Mouse (Mus musculus): ENCODE results near the gene Tnfrsf14. TPM values are rescaled to one million over a fixed set of nuclear protein-coding genes. Genes with fewer than 3 reads are reported as not detected.
A peak's percentile ranks its signal among the peaks of the same experiment; 100 is the strongest.

Gene Tnfrsf14
- total RNA-seq, 1 experiment = 0.85 TPM

DNA sequence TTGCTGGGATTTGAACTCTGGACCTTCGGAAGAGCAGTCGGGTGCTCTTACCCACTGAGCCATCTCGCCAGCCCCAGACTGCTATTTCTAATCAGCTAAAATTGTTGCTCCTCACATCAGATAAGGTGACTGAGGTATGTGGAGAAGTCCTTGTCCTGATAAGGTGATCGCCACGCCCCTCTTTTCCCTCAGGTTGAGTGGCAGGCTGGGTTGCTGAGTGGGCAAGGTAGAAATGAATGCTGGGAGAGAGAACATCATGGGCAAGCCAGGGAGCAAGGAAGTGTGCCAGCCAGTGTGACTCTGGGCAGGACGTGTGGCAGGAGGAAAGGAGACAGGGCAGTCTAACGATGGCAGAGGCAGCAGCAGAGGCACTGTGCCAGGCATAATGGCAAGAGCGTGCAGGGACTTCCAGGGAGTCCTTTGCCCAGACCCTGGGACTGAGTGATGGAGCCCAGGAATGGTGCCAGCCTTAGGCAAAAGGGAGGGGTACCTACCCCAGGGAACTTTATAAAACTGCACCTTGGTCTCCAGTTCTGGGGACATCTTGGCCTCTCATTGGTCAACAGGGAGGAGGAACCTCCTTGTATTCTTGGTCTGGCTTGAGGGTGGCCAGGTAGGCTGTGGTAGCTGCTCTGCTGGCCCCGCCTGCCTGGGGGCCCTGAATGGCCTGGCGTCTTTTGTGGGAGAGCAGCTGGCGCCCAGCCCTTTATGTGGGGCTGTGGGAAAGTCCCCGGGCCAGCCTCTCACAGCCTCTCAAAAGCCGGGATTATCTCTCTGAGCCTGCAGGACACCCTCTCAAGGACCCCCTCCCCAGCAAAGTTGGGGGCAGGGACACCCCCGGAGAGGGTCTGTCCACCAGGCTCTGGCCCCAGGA lies 19.9 kb upstream of the Tnfrsf14 start:
- no peak overlapping the region for H3K27ac ChIP-seq (ENCODE audit: insufficient read depth, low read depth, low read length, poor library complexity, severe bottlenecking)
- in situ Hi-C loops (cut with MboI; ENCODE audit: low sequenced_read_pairs in 2 of 2, unreplicated experiment in 2 of 2) = no loop called here
- DNase-seq (ENCODE audit: low read depth, low spot score) = no peak
- peaks cover 2 to 15% of the 10 kb centered on the region in 2 experiments; a peak in 2 of 4 replicates for H3K4me1 ChIP-seq (ENCODE audit: control insufficient read depth in 2 of 2, insufficient read depth in 2 of 2, low read length in 2 of 2, poor library complexity in 1 of 2)
- no peak for TF ChIP-seq ZC3H11A (IDR thresholded peaks at IDR 0.05; ENCODE audit: borderline replicate concordance, low read depth, low read length)
- no peak for TF ChIP-seq CHD2 (IDR thresholded peaks at IDR 0.05; ENCODE audit: low read depth, low read length)
- no peak for TF ChIP-seq MAFK (IDR thresholded peaks at IDR 0.05; ENCODE audit: insufficient read depth, low read depth, low read length)
- no peak for TF ChIP-seq HCFC1 (IDR thresholded peaks at IDR 0.05; ENCODE audit: borderline replicate concordance, insufficient read depth, low read length)
- no peak for TF ChIP-seq ZNF384 (IDR thresholded peaks at IDR 0.05; ENCODE audit: low read depth, low read length)
- H3K36me3 ChIP-seq (ENCODE audit: control insufficient read depth, insufficient read depth, low read length, poor library complexity, severe bottlenecking) = no peaks in the 10 kb centered on the region
- H3K4me3 ChIP-seq (ENCODE audit: insufficient read depth in 1 of 2, low read depth in 1 of 2, low read length in 2 of 2, poor library complexity in 1 of 2, severe bottlenecking in 1 of 2) = no peak overlapping the region
- H3K9ac ChIP-seq (ENCODE audit: insufficient read depth, low read depth, low read length, poor library complexity, severe bottlenecking) = no peak overlapping the region
- no peaks in the 10 kb centered on the region for H3K9me3 ChIP-seq (ENCODE audit: control insufficient read depth, insufficient read depth, low read depth, low read length)

DNA sequence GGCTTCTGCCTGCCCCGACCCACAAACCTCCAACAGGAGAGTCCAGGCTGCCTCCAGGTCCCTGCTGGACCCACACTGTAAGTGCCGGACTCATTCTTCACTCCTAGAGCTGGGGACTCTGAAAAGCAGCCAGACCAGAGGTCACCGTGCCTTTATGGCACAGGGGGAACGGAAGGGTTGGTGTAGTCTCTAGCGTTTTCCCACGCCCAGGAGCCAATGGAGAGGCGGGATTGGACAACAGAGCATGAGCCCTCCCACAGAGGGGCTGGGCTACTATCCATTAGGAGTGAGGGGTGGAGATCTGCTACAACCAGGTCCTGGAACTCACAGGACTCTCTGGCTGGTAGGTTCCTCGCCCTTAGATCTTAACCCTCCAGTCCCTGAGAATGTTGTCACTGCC lies 18.0 kb upstream of the Tnfrsf14 start:
- Histone ChIP-seq H3K4me1 (ENCODE audit: control insufficient read depth in 2 of 2, insufficient read depth in 2 of 2, low read length in 2 of 2, poor library complexity in 1 of 2) (peaks cover 0 to 14% of the 10 kb centered on the region in 2 experiments; a peak in 1 of 4 replicates), H3K9ac (ENCODE audit: insufficient read depth, low read depth, low read length, poor library complexity, severe bottlenecking) (peak overlapping the region; percentile 21; the same call in 1 of the 2 replicates), H3K4me3 (ENCODE audit: insufficient read depth in 1 of 2, low read depth in 1 of 2, low read length in 2 of 2, poor library complexity in 1 of 2, severe bottlenecking in 1 of 2) (peak overlapping the region; percentile 48 to 57; a peak in 3 of 4 replicates), H3K9me3 (ENCODE audit: control insufficient read depth, insufficient read depth, low read depth, low read length) (no peaks in the 10 kb centered on the region), H3K36me3 (ENCODE audit: control insufficient read depth, insufficient read depth, low read length, poor library complexity, severe bottlenecking) (no peaks in the 10 kb centered on the region), H3K27ac (ENCODE audit: insufficient read depth, low read depth, low read length, poor library complexity, severe bottlenecking) (no peak overlapping the region)
- DNase-seq (ENCODE audit: low read depth, low spot score) = peak; percentile 93
- in situ Hi-C loops (cut with MboI; ENCODE audit: low sequenced_read_pairs in 2 of 2, unreplicated experiment in 2 of 2) = no loop called here
- TF ChIP-seq MAFK (IDR thresholded peaks at IDR 0.05; ENCODE audit: insufficient read depth, low read depth, low read length) = no peak
- TF ChIP-seq ZNF384 (IDR thresholded peaks at IDR 0.05; ENCODE audit: low read depth, low read length) = no peak
- no peak for TF ChIP-seq HCFC1 (IDR thresholded peaks at IDR 0.05; ENCODE audit: borderline replicate concordance, insufficient read depth, low read length)
- no peak for TF ChIP-seq CHD2 (IDR thresholded peaks at IDR 0.05; ENCODE audit: low read depth, low read length)
- TF ChIP-seq ZC3H11A (IDR thresholded peaks at IDR 0.05; ENCODE audit: borderline replicate concordance, low read depth, low read length) = no peak

GRCm38 (mm10) chr4:154944121-154944590 lies 15.8 kb upstream of the Tnfrsf14 start:
- Histone ChIP-seq H3K27ac (ENCODE audit: insufficient read depth, low read depth, low read length, poor library complexity, severe bottlenecking) (no peak overlapping the region), H3K4me1 (ENCODE audit: control insufficient read depth in 2 of 2, insufficient read depth in 2 of 2, low read length in 2 of 2, poor library complexity in 1 of 2) (peaks cover 0 to 14% of the 10 kb centered on the region in 2 experiments; a peak in 1 of 4 replicates), H3K9me3 (ENCODE audit: control insufficient read depth, insufficient read depth, low read depth, low read length) (no peaks in the 10 kb centered on the region), H3K9ac (ENCODE audit: insufficient read depth, low read depth, low read length, poor library complexity, severe bottlenecking) (no peak overlapping the region), H3K36me3 (ENCODE audit: control insufficient read depth, insufficient read depth, low read length, poor library complexity, severe bottlenecking) (no peaks in the 10 kb centered on the region), H3K4me3 (ENCODE audit: insufficient read depth in 1 of 2, low read depth in 1 of 2, low read length in 2 of 2, poor library complexity in 1 of 2, severe bottlenecking in 1 of 2) (no peak overlapping the region)
- in situ Hi-C loops (cut with MboI; ENCODE audit: low sequenced_read_pairs in 2 of 2, unreplicated experiment in 2 of 2) = no loop called here
- TF ChIP-seq HCFC1 (IDR thresholded peaks at IDR 0.05; ENCODE audit: borderline replicate concordance, insufficient read depth, low read length) = no peak
- peak; percentile 84 for TF ChIP-seq ZC3H11A (IDR thresholded peaks at IDR 0.05; ENCODE audit: borderline replicate concordance, low read depth, low read length)
- TF ChIP-seq CHD2 (IDR thresholded peaks at IDR 0.05; ENCODE audit: low read depth, low read length) = no peak
- TF ChIP-seq MAFK (IDR thresholded peaks at IDR 0.05; ENCODE audit: insufficient read depth, low read depth, low read length) = no peak
- no peak for TF ChIP-seq ZNF384 (IDR thresholded peaks at IDR 0.05; ENCODE audit: low read depth, low read length)
- peak; percentile 83 for DNase-seq (ENCODE audit: low read depth, low spot score)

- in situ Hi-C loops (cut with MboI; ENCODE audit: low sequenced_read_pairs in 2 of 2, unreplicated experiment in 2 of 2) = no loop called here
- no peak for DNase-seq (ENCODE audit: low read depth, low spot score)
- no peak overlapping the region for H3K27ac ChIP-seq (ENCODE audit: insufficient read depth, low read depth, low read length, poor library complexity, severe bottlenecking)
- peak overlapping the region; percentile 38 for H3K9ac ChIP-seq (ENCODE audit: insufficient read depth, low read depth, low read length, poor library complexity, severe bottlenecking)
- H3K9me3 ChIP-seq (ENCODE audit: control insufficient read depth, insufficient read depth, low read depth, low read length) = no peaks in the 10 kb centered on the region
- no peak overlapping the region for H3K4me3 ChIP-seq (ENCODE audit: insufficient read depth in 1 of 2, low read depth in 1 of 2, low read length in 2 of 2, poor library complexity in 1 of 2, severe bottlenecking in 1 of 2)
- H3K36me3 ChIP-seq (ENCODE audit: control insufficient read depth, insufficient read depth, low read length, poor library complexity, severe bottlenecking) = no peaks in the 10 kb centered on the region
- H3K4me1 ChIP-seq (ENCODE audit: control insufficient read depth in 2 of 2, insufficient read depth in 2 of 2, low read length in 2 of 2, poor library complexity in 1 of 2) = peaks cover 0 to 14% of the 10 kb centered on the region in 2 experiments; a peak in 1 of 4 replicates
- TF ChIP-seq HCFC1 (IDR thresholded peaks at IDR 0.05; ENCODE audit: borderline replicate concordance, insufficient read depth, low read length) = no peak; the same call in 1 of the 2 replicates
- no peak for TF ChIP-seq ZNF384 (IDR thresholded peaks at IDR 0.05; ENCODE audit: low read depth, low read length)
- no peak for TF ChIP-seq ZC3H11A (IDR thresholded peaks at IDR 0.05; ENCODE audit: borderline replicate concordance, low read depth, low read length)
- TF ChIP-seq MAFK (IDR thresholded peaks at IDR 0.05; ENCODE audit: insufficient read depth, low read depth, low read length) = no peak
- TF ChIP-seq CHD2 (IDR thresholded peaks at IDR 0.05; ENCODE audit: low read depth, low read length) = no peak
These were observed 15.1 kb upstream of the Tnfrsf14 start for GRCm38 (mm10) chr4:154943323-154944039.

Data from ES-E14 (cell line).